Mouse (Mus musculus) embryo, embryonic 11.5 days (tissue): ENCODE results near the gene H2al1j.
"Not testable (repeated sequence)": the region's sequence is repeated elsewhere in the genome, so short reads cannot be mapped to it uniquely, and the experiment has no call there.

Experiments
- DNase-seq: peaks from one replicate; pipeline ENCODE4 v3.0.0-alpha.2; 2012; ENCODE audit warnings: low read depth, low spot score

Gene H2al1j

DNA sequence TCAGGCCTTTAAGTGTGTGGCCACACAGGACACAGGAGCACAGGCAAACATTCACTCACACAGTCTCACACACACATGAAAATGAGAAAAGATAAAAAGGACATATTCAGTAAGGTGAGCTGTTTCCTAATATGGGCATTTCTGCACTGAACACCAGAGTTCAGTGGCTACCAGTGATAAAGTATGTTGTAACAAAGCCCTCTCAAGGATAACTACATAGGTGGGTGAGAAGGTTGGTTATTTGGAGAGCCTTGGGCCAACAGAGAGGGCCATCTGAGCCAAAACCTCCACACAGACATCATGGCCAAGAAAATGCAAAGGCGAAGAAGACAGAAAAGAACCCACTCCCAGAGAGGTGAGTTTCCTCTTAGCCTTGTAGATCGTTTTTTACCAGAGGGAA, at the start of gene H2al1j:
TSS of gene H2al1j (plus strand) at position 301 of the 400 bp plus-strand sequence.
- not testable (repeated sequence) for DNase-seq

DNA sequence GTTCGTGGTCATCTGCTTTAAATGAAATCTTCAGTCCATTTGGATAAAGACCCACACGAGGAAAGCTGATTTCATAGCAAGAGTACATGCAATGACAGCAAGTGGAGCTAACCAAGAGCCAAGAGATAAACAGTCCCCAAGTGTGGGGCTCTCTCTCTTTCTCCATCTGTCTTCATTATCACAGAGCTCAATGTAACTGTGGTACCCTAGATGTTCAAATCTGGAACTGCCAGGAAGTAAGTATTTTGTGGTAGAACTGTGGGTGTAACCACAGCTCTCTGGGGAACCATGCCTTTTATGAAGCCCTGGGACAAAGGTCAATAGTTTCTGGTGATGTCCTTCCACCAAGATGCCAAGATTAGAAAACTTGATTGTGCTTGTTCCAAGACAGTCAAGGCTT, 46.9 kb upstream of the H2al1j start:
- DNase-seq, result no peak

DNA sequence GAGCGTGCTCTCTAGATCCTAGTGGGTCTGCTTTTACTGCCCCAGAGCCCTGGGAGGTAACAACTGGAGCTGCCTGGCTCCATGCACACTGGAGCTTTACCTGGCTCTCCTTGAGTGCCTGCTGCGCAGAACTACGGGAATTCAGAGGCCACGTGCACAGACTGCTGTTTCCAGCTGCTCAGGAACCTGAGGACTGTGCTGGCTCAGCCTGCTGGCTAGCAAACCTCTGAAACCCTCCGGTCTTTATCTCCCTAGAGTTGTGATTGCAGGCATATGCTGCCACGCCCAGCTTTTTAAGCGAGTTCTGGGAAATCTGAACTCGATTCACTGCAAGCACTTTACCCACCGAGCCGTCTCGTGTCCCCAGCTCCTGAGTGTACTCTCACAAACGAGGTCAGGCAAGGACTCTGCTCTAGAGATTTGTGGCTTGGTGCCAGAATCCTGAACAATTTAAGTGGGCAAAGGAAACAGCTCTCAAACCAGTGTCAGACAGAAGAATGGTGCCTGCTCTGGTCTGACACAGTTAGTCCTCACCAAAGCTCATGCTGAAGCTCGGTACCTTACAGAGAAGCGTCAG, 39.2 kb upstream of the H2al1j start:
- DNase-seq, result no peak

DNA sequence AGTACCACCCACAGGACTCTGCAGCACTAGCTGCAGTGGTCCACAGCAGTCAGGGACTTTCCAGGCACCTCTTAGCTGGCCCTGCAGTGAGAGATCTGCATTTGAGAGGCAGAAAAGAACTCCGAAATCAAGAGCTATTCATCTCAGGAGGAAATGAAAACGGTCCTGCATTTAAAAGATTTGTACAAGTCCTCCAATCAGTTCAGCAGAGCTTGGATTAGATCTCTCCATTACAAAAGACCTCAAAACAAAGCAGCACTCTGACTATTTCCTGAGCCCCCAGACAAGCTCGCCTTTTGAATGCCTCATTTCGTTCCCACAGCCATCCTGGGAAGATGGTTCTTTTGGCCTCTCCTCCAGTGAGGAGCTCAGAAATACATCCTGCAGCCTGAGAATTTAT, 38.4 kb upstream of the H2al1j start:
- no peak for DNase-seq

DNA sequence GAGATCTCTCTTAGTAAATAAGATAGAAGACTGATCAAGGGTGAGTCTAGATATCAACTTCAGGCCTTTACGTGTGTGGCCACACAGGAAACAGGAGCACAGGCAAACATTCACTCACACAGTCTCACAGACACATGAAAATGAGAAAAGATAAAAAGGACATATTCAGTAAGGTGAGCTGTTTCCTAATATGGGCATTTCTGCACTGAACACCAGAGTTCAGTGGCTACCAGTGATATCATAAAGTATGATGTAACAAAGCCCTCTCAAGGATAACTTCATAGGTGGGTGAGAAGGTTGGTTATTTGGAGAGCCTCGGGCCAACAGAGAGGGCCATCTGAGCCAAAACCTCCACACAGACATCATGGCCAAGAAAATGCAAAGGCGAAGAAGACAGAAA, 28.7 kb upstream of the H2al1j start, which contains the start of gene H2al1a:
TSS of gene H2al1a (plus strand) at position 301 of the 400 bp plus-strand sequence.
- DNase-seq, result not testable (repeated sequence)

DNA sequence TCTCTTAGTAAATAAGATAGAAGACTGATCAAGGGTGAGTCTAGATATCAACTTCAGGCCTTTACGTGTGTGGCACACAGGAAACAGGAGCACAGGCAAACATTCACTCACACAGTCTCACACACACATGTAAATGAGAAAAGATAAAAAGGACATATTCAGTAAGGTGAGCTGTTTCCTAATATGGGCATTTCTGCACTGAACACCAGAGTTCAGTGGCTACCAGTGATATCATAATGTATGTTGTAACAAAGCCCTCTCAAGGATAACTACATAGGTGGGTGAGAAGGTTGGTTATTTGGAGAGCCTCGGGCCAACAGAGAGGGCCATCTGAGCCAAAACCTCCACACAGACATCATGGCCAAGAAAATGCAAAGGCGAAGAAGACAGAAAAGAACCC, 25.5 kb upstream of the H2al1j start, which contains the start of gene H2al1b:
TSS of gene H2al1b (plus strand) at position 301 of the 400 bp plus-strand sequence.
- DNase-seq, result not testable (repeated sequence)

DNA sequence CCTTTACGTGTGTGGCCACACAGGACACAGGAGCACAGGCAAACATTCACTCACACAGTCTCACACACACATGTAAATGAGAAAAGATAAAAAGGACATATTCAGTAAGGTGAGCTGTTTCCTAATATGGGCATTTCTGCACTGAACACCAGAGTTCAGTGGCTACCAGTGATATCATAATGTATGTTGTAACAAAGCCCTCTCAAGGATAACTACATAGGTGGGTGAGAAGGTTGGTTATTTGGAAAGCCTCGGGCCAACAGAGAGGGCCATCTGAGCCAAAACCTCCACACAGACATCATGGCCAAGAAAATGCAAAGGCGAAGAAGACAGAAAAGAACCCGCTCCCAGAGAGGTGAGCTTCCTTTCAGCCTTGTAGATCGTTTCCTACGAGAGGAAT, 22.3 kb upstream of the H2al1j start, which contains the start of gene H2al1c:
TSS of gene H2al1c (plus strand) at position 301 of the 400 bp plus-strand sequence.
- DNase-seq, result not testable (repeated sequence)

DNA sequence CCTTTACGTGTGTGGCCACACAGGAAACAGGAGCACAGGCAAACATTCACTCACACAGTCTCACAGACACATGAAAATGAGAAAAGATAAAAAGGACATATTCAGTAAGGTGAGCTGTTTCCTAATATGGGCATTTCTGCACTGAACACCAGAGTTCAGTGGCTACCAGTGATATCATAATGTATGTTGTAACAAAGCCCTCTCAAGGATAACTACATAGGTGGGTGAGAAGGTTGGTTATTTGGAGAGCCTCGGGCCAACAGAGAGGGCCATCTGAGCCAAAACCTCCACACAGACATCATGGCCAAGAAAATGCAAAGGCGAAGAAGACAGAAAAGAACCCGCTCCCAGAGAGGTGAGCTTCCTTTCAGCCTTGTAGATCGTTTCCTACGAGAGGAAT, 19.1 kb upstream of the H2al1j start, which contains the start of gene H2al1d:
TSS of gene H2al1d (plus strand) at position 301 of the 400 bp plus-strand sequence.
- DNase-seq, result not testable (repeated sequence)

DNA sequence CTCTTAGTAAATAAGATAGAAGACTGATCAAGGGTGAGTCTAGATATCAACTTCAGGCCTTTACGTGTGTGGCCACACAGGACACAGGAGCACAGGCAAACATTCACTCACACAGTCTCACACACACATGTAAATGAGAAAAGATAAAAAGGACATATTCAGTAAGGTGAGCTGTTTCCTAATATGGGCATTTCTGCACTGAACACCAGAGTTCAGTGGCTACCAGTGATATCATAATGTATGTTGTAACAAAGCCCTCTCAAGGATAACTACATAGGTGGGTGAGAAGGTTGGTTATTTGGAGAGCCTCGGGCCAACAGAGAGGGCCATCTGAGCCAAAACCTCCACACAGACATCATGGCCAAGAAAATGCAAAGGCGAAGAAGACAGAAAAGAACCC, 16.0 kb upstream of the H2al1j start, which contains the start of gene H2al1e:
TSS of gene H2al1e (plus strand) at position 301 of the 400 bp plus-strand sequence.
- DNase-seq, result not testable (repeated sequence)

DNA sequence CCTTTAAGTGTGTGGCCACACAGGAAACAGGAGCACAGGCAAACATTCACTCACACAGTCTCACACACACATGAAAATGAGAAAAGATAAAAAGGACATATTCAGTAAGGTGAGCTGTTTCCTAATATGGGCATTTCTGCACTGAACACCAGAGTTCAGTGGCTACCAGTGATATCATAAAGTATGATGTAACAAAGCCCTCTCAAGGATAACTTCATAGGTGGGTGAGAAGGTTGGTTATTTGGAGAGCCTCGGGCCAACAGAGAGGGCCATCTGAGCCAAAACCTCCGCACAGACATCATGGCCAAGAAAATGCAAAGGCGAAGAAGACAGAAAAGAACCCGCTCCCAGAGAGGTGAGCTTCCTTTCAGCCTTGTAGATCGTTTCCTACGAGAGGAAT, 12.8 kb upstream of the H2al1j start, which contains the start of gene H2al1f:
TSS of gene H2al1f (plus strand) at position 301 of the 400 bp plus-strand sequence.
- DNase-seq, result not testable (repeated sequence)

DNA sequence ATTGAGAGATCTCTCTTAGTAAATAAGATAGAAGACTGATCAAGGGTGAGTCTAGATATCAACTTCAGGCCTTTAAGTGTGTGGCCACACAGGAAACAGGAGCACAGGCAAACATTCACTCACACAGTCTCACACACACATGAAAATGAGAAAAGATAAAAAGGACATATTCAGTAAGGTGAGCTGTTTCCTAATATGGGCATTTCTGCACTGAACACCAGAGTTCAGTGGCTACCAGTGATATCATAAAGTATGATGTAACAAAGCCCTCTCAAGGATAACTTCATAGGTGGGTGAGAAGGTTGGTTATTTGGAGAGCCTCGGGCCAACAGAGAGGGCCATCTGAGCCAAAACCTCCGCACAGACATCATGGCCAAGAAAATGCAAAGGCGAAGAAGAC, 9.7 kb upstream of the H2al1j start, which contains the start of gene H2al1g:
TSS of gene H2al1g (plus strand) at position 301 of the 400 bp plus-strand sequence.
- not testable (repeated sequence) for DNase-seq

DNA sequence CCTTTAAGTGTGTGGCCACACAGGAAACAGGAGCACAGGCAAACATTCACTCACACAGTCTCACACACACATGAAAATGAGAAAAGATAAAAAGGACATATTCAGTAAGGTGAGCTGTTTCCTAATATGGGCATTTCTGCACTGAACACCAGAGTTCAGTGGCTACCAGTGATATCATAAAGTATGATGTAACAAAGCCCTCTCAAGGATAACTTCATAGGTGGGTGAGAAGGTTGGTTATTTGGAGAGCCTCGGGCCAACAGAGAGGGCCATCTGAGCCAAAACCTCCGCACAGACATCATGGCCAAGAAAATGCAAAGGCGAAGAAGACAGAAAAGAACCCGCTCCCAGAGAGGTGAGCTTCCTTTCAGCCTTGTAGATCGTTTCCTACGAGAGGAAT, 6.4 kb upstream of the H2al1j start, which contains the start of gene H2al1h:
TSS of gene H2al1h (plus strand) at position 301 of the 400 bp plus-strand sequence.
- DNase-seq, result not testable (repeated sequence)

DNA sequence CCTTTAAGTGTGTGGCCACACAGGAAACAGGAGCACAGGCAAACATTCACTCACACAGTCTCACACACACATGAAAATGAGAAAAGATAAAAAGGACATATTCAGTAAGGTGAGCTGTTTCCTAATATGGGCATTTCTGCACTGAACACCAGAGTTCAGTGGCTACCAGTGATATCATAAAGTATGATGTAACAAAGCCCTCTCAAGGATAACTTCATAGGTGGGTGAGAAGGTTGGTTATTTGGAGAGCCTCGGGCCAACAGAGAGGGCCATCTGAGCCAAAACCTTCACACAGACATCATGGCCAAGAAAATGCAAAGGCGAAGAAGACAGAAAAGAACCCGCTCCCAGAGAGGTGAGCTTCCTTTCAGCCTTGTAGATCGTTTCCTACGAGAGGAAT, 3.3 kb upstream of the H2al1j start, which contains the start of gene H2al1i:
TSS of gene H2al1i (plus strand) at position 301 of the 400 bp plus-strand sequence.
- not testable (repeated sequence) for DNase-seq

DNA sequence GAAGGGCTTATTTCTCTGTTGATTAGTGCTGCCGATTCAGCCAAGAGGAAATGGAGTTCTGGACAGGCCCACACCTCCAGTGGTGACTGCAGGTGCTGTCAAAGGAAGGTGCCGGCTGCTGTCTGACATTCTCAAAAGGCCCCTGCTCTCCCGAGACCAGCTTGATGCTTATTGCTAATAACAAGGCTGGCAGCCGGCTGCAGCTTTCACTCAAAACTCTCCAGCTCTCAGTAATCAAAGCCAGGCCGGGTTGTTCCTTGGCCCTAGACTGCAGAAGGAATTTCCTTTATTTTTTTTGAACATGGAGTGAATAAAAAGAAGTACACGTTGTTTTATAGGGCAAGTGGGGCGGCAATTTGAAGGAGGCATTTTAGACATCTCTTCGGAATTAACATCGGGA, 18.1 kb downstream of the H2al1j start:
- DNase-seq, result no peak

DNA sequence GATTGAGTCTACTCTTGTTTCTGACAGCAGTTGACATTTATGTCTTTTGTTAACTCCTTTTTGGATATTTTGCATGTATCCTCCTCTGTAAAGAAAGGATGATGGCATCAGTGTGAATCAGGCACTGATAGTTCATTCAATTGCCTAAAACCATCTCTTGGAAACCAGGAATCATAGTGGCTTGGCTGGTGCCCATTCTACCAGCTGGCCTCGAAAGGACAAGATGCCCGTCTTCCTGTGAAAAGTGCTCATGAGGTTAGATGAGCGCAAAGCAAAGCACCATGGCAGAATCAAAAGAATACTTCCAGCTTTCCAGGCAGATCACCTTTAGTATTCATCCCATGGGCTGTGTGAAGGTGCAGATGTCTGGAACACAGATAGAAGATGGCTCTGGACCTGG, 19.1 kb downstream of the H2al1j start:
- no peak for DNase-seq

DNA sequence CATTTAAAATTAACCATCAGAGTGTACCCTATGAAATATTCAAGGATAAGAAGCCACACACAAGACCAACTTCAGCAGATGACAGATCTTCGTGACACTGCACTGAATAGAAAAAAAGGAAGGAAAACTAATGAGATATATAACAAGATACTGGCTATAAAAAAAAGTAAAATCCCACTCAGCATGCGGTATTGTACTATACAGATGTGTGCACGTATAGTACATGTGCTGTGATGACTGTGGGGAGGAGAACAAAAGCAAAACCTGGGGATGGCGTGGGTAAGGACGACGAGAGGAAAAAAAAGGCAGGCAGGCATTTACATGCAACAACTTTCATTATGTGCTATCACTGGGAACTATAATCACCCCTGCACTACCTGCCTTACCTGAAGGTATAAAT, 33.2 kb downstream of the H2al1j start:
- DNase-seq, result no peak

DNA sequence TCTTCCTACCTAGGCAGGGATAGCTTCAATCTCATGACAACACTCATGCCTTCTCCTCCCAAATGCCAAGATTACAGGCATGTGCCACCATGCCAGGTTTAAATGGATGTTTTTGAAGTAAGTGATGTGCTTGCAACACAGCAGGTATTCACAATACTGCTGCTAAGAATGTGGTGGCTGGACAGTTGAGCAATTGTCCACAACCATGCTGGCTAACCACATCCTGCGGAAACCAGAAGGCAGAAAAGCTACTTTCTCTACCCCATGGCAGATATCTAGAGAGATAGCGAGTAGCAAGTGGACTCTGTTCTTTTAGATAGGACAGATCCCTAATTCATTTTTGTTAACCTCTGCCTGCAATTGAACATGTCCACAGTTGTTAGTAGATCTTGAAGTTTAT, 33.6 kb downstream of the H2al1j start:
- no peak for DNase-seq

DNA sequence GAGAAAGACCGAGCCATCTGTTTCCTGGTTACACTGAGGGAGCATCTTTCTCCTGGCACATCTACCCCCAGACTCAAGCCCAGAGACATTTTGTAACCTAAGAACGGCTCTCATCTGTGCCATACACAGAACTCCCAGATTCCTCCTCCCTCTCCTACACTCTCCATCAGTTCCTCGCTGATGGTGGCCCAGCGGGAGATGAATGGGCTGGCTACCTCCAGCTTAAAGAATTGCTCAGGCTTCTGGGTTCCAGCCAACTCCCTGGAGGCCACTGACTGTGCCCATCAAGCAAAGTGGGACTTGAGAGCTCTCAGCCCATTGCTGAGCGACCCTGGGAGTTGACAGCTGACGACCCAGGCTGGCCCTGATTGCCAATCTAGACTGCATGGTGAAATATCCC, 36.3 kb downstream of the H2al1j start:
- DNase-seq, result no peak

DNA sequence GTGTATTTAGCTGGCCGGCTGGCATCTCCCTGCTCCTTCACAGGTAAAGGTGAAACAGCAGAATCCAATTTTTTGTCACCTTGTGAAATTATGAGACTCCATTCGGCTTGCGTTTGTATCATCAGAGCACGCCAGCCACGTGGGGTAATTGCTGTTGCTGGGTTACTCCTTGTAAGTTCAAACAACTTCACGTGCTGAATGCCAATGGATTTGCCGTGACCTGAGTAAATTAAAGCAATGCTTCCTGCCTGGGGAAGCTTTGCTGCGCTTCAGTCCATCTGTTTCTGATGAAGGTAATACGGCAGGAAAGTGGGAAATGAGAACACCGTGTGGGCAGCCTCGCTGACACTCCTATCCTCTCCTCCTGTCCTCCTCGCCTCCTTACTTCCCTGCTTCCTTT, 37.5 kb downstream of the H2al1j start:
- no peak for DNase-seq
